9 mouse cellular contexts compared by ENCODE assay signal in the genomic region with DNA sequence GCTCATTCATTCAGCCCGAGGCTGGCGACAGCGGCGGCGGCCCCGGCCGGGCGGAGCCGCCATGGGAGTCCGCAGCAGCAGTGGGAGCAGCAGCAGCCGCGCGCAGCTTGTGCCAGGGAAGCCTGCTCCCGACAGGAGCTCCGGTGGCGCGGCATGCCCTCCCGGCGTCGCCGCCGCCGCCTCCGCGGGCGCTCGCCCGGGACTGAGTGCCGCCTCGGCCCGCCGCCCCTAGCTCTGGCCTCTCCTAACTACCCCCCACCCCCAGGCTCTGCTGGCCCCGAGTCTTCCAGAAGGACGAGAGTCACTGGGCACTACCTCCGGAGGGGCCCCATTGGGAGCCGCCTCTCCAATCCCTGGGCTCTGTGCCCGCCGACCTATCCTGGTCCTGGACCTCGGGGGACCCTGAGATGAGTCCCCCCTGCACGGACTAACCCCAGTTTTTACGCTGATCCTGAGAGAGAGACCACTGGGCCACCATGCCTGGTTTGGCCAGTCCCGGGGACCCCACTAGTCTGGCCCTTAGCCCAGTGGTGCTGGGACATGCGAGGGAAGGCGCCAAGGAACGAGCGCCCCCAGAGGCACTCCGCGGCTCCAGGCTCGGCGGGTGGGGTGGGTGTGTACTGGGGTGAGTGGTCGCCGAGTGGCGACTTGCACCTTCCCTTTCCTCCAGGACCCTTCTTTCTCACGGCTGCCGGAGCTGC.
DNase-seq lines count a peak whose midpoint lies in the region; ATAC-seq and TF ChIP-seq lines count a peak whose summit lies in the region.
"Had no signal": no experiment of that assay in that cellular context is flagged by ENCODE, and none has a peak within 500 bp of the region (broad histone marks: within the 10 kb centered on the region; RNA-seq: fewer than 3 reads in every experiment).

No protein-coding gene starts in this region.

- H3K4me2 ChIP-seq in forebrain, embryonic 16.5 days (ENCODE audit: low read length) = peak overlapping the region; percentile 98
- H3K4me2 ChIP-seq in kidney, embryonic 15.5 days = peak overlapping the region; percentile 99

- no peaks in the 10 kb centered on the region for H3K4me1 ChIP-seq in cerebellum, adult 2 months (ENCODE audit: control insufficient read depth, insufficient read depth, low read length)
- peaks cover 30% of the 10 kb centered on the region for H3K4me1 ChIP-seq in forebrain, embryonic 16.5 days (replicated peaks; ENCODE audit: control insufficient read depth, insufficient read depth, low read length)
- peaks cover 40% of the 10 kb centered on the region for H3K4me1 ChIP-seq in kidney, embryonic 15.5 days

- TF ChIP-seq CTCF in cerebellum, adult 2 months (IDR thresholded peaks at IDR 0.05; ENCODE audit: borderline replicate concordance, insufficient read depth, low read depth, low read length) = peak; percentile 47; the same call in 1 of the 2 replicates

- H3K36me3 ChIP-seq in forebrain, embryonic 16.5 days (ENCODE audit: control insufficient read depth, insufficient read depth) = no peaks in the 10 kb centered on the region
- H3K36me3 ChIP-seq in kidney, embryonic 15.5 days = no peaks in the 10 kb centered on the region
- H3K36me3 ChIP-seq: G1E had no signal

- DNase-seq in kidney, adult 18-20 months = peak; percentile 5
- no peak for DNase-seq in kidney, adult 11 months
- DNase-seq in cerebellum, adult 2 months = peak; percentile 67 to 73
- DNase-seq in liver = peak; percentile 9
- peak; percentile 72 to 81 for DNase-seq in right cerebral cortex, adult 2 months (ENCODE audit: low spot score in 2 of 2)
- no peak for DNase-seq in spleen, adult 12 weeks (ENCODE audit: low spot score)

- H3K4me3 ChIP-seq in cerebellum, adult 2 months (replicated peaks; ENCODE audit: insufficient read depth, low read depth, low read length) = peak overlapping the region; percentile 65
- peak overlapping the region; percentile 66 for H3K4me3 ChIP-seq in forebrain, embryonic 16.5 days (replicated peaks; ENCODE audit: low read length)
- H3K4me3 ChIP-seq in kidney, embryonic 15.5 days (replicated peaks) = peak overlapping the region; percentile 66

- under 1% methylated on average over 52 of the region's 55 CpGs for WGBS in cerebellum, adult 2 months
- under 1% methylated on average over 45 of the region's 55 CpGs for WGBS in forebrain, embryonic 16.5 days
- under 1% methylated on average over 41 of the region's 55 CpGs for WGBS in kidney, embryonic 15.5 days

- no peaks in the 10 kb centered on the region for H3K9me3 ChIP-seq in forebrain, embryonic 16.5 days (ENCODE audit: control insufficient read depth, low read length)
- H3K9me3 ChIP-seq in kidney, embryonic 15.5 days (replicated peaks) = no peaks in the 10 kb centered on the region

- no peak overlapping the region for H3K27ac ChIP-seq in cerebellum, adult 2 months (ENCODE audit: insufficient read depth, low read length)
- H3K27ac ChIP-seq in forebrain, embryonic 16.5 days (ENCODE audit: low read length) = peak overlapping the region; percentile 48; the same call in 1 of the 2 replicates
- H3K27ac ChIP-seq in kidney, embryonic 15.5 days = 0 out of 2 replicates have a peak overlapping the region, but pooled peaks have one; percentile 3

- no peak for TF ChIP-seq POLR2A in cerebellum, adult 2 months (IDR thresholded peaks at IDR 0.05; ENCODE audit: borderline replicate concordance, insufficient read depth, low read length)

- H3K27me3 ChIP-seq in cerebellum, adult 2 months (ENCODE audit: control insufficient read depth, insufficient read depth, low read length) = no peaks in the 10 kb centered on the region
- peaks cover 15% of the 10 kb centered on the region for H3K27me3 ChIP-seq in forebrain, embryonic 16.5 days (replicated peaks; ENCODE audit: control insufficient read depth, insufficient read depth, low read length)
- H3K27me3 ChIP-seq in kidney, embryonic 15.5 days = peaks cover 58% of the 10 kb centered on the region

- H3K9ac ChIP-seq in forebrain, embryonic 16.5 days (replicated peaks; ENCODE audit: low read depth, low read length) = peak overlapping the region; percentile 68
- H3K9ac ChIP-seq in kidney, embryonic 15.5 days = peak overlapping the region; percentile 55

- ATAC-seq in forebrain, embryonic 16.5 days = peak; percentile 78
- ATAC-seq in kidney, embryonic 15.5 days (replicated peaks; ENCODE audit: low FRiP score) = peak; percentile 84

Comparison
In these comparisons a context has a peak if more than half of its experiments do, and no peak if none do; other contexts are left out.
1. DNase-seq: peak in kidney, adult 18-20 months (single experiment), cerebellum, adult 2 months (2 of 2), liver (single experiment) and right cerebral cortex, adult 2 months (2 of 2); none in kidney, adult 11 months (single experiment) and spleen, adult 12 weeks (single experiment).
2. Peak in every context shown above with its lines, with median percentiles within 50 percentile points of each other: H3K4me3 ChIP-seq.